Mouse (Mus musculus) CH12.LX (cell line): Measurements from ENCODE around the gene Tmem234. TPM values are rescaled to one million over a fixed set of nuclear protein-coding genes. Genes with fewer than 3 reads are reported as not detected.

Source experiments
- DNase-seq: peaks from one replicate; pipeline ENCODE4 v3.0.0-alpha.2; 2013; ENCODE audit errors: extremely low read depth
- H3K27ac ChIP-seq: 2 replicates; pipeline ENCODE4 v1.5.1; 2012; ENCODE audit warnings: low read depth, mild to moderate bottlenecking, control low read depth, moderate library complexity; ENCODE audit not compliant: insufficient read depth
- H3K27me3 ChIP-seq: replicated peaks from 2 replicates; pipeline ENCODE3; 2012; ENCODE audit warnings: inconsistent platforms
- H3K36me3 ChIP-seq, 2 experiments: replicated peaks in 1 of 2; 2 replicates each; pipeline versions ENCODE3 to v1.6.1; 2012; ENCODE audit warnings: inconsistent platforms in 1 of 2, low read length in 1 of 2, mild to moderate bottlenecking in 1 of 2, mixed read lengths in 1 of 2, moderate library complexity in 1 of 2; ENCODE audit not compliant: control insufficient read depth in 1 of 2, insufficient read depth in 1 of 2
- H3K4me1 ChIP-seq, 2 experiments: 2 replicates each; pipeline ENCODE4 v1.6.1; 2012; ENCODE audit warnings: inconsistent platforms in 1 of 2, moderate library complexity in 1 of 2; ENCODE audit not compliant: insufficient read depth in 2 of 2, control insufficient read depth in 1 of 2
- H3K4me2 ChIP-seq: 2 replicates; pipeline ENCODE4 v1.6.1; 2012; ENCODE audit warnings: low read depth, mild to moderate bottlenecking, control low read depth; ENCODE audit not compliant: poor library complexity, insufficient read depth, severe bottlenecking
- H3K4me3 ChIP-seq, 3 experiments: fragments of 150-350 bp in 1 of 3; sonication (generic) in 1 of 3; replicated peaks in 1 of 3; 2 replicates each; pipeline versions ENCODE3 to v1.5.1; 2011 to 2012; ENCODE audit warnings: low read depth in 2 of 3, low read length in 2 of 3, mild to moderate bottlenecking in 2 of 3, moderate library complexity in 2 of 3, control low read depth in 1 of 3, improper control_type of control experiment in 1 of 3, inconsistent platforms in 1 of 3, mixed read lengths in 1 of 3; ENCODE audit not compliant: poor library complexity in 1 of 3
- H3K79me2 ChIP-seq: replicated peaks from 2 replicates; pipeline ENCODE4 v1.6.1; 2012; ENCODE audit warnings: mild to moderate bottlenecking, moderate library complexity; ENCODE audit not compliant: control insufficient read depth, poor library complexity, insufficient read depth, severe bottlenecking; ENCODE audit errors: extremely low read depth
- H3K9ac ChIP-seq: 2 replicates; pipeline ENCODE4 v1.6.1; 2012; ENCODE audit warnings: low read depth, mild to moderate bottlenecking, control low read depth, moderate library complexity; ENCODE audit not compliant: insufficient read depth
- H3K9me3 ChIP-seq: replicated peaks from 2 replicates; pipeline ENCODE3; 2012; ENCODE audit warnings: low read length, inconsistent platforms, mixed read lengths
- CHD2 ChIP-seq: IDR thresholded peaks from 2 replicates; pipeline ENCODE4 v1.6.1; 2011; ENCODE audit warnings: low read length, improper control_type of control experiment
- CTCF ChIP-seq, 2 experiments: IDR thresholded peaks in 1 of 2; conservative IDR thresholded peaks in 1 of 2; 2 replicates each; pipeline ENCODE4 v1.5.1; 2011 to 2012; ENCODE audit warnings: low read depth in 2 of 2, low read length in 2 of 2, improper control_type of control experiment in 1 of 2, inconsistent platforms in 1 of 2, mild to moderate bottlenecking in 1 of 2, moderate library complexity in 1 of 2
- EP300 ChIP-seq: IDR thresholded peaks from 2 replicates; pipeline ENCODE4 v1.6.1; 2011; ENCODE audit warnings: low read length, improper control_type of control experiment
- ETS1 ChIP-seq: conservative IDR thresholded peaks from 2 replicates; pipeline ENCODE4 v1.6.1; 2012; ENCODE audit warnings: low read depth, mild to moderate bottlenecking, inconsistent platforms, low read length, improper control_type of control experiment, moderate library complexity
- HCFC1 ChIP-seq: IDR thresholded peaks from 2 replicates; pipeline ENCODE4 v1.6.1; 2012; ENCODE audit warnings: low read depth, mild to moderate bottlenecking, inconsistent platforms, low read length, improper control_type of control experiment
- IRF4 ChIP-seq: IDR thresholded peaks from 2 replicates; pipeline ENCODE4 v1.6.1; 2014; ENCODE audit warnings: low read depth, mild to moderate bottlenecking, inconsistent platforms, low read length, improper control_type of control experiment
- JUN ChIP-seq: IDR thresholded peaks from 2 replicates; pipeline ENCODE4 v1.6.1; 2011; ENCODE audit warnings: low read depth, mild to moderate bottlenecking, low read length, improper control_type of control experiment, moderate library complexity; ENCODE audit not compliant: insufficient read depth
- JUND ChIP-seq: conservative IDR thresholded peaks from 2 replicates; pipeline ENCODE4 v1.6.1; 2011; ENCODE audit warnings: low read depth, low read length, improper control_type of control experiment
- MAX ChIP-seq: IDR thresholded peaks from 2 replicates; pipeline ENCODE4 v1.6.1; 2011; ENCODE audit warnings: low read length, improper control_type of control experiment
- MEF2A ChIP-seq: IDR thresholded peaks from 2 replicates; pipeline ENCODE4 v1.6.1; 2014; ENCODE audit warnings: low read depth, mild to moderate bottlenecking, inconsistent platforms, low read length, improper control_type of control experiment, borderline replicate concordance
- MXI1 ChIP-seq: IDR thresholded peaks from 2 replicates; pipeline ENCODE4 v1.6.1; 2011; ENCODE audit warnings: mild to moderate bottlenecking, low read depth, low read length, improper control_type of control experiment
- MYC ChIP-seq: IDR thresholded peaks from 2 replicates; pipeline ENCODE4 v1.6.1; 2011; ENCODE audit warnings: low read depth, mild to moderate bottlenecking, improper control_type of control experiment, low read length
- NELFE ChIP-seq: IDR thresholded peaks from 2 replicates; pipeline ENCODE4 v1.6.1; 2011; ENCODE audit warnings: low read depth, low read length, improper control_type of control experiment
- POLR2A ChIP-seq: IDR thresholded peaks from 2 replicates; pipeline ENCODE4 v1.6.1; 2011; ENCODE audit warnings: low read depth, mild to moderate bottlenecking, improper control_type of control experiment, low read length
- POLR2AphosphoS2 ChIP-seq: IDR thresholded peaks from 2 replicates; pipeline ENCODE4 v1.6.1; 2011; ENCODE audit warnings: low read depth, low read length, improper control_type of control experiment
- RCOR1 ChIP-seq: conservative IDR thresholded peaks from 2 replicates; pipeline ENCODE4 v1.6.1; 2012; ENCODE audit warnings: low read depth, mild to moderate bottlenecking, inconsistent platforms, low read length, improper control_type of control experiment
- SIN3A ChIP-seq: IDR thresholded peaks from 2 replicates; pipeline ENCODE4 v1.6.1; 2012; ENCODE audit warnings: low read length, improper control_type of control experiment, inconsistent platforms
- TBP ChIP-seq: conservative IDR thresholded peaks from 2 replicates; pipeline ENCODE4 v1.6.1; 2011; ENCODE audit warnings: low read depth, low read length, improper control_type of control experiment
- USF1 ChIP-seq: IDR thresholded peaks from 2 replicates; pipeline ENCODE4 v1.6.1; 2014; ENCODE audit warnings: low read depth, mild to moderate bottlenecking, inconsistent platforms, low read length, improper control_type of control experiment
- ZKSCAN1 ChIP-seq: IDR thresholded peaks from 2 replicates; pipeline ENCODE4 v1.6.1; 2012; ENCODE audit warnings: low read depth, inconsistent platforms, low read length, improper control_type of control experiment, borderline replicate concordance
- dilution Hi-C: fragments of 300-500 bp; cut with MboI; formaldehyde crosslinking; loops from 2 replicates; pipeline ENCODE4 v1.14.3; 2020; ENCODE audit warnings: low sequenced_read_pairs; ENCODE audit not compliant: extremely low pct_unique_long_range_greater_than_20kb, extremely low pct_ligation_motif_present
- in situ Hi-C: fragments of 300-500 bp; cut with MboI; formaldehyde crosslinking; loops from 3 replicates; pipeline ENCODE4 v1.14.3; 2019; ENCODE audit warnings: low sequenced_read_pairs, low pct_ligation_motif_present, low pct_unique_long_range_greater_than_20kb, mixed read lengths
- polyA plus RNA-seq: library from polyadenylated mRNA; unstranded; fragments of >175 nt; gene quantifications from 2 replicates; pipeline ENCODE4 v1.2.1, GENCODE M21; 2012; ENCODE audit warnings: low read depth; ENCODE audit not compliant: insufficient read length
- total RNA-seq, 2 experiments: library from RNA; depleted of rRNA; stranded (reverse); fragments of 300-350 nt in 1 of 2; fragments of >200 nt in 1 of 2; gene quantifications; 2 replicates each; pipeline ENCODE4 v1.2.3; 2012 to 2014

Gene Tmem234
- total and polyA plus RNA-seq, 3 experiments: 97.6 to 113 (median 111) TPM

DNA sequence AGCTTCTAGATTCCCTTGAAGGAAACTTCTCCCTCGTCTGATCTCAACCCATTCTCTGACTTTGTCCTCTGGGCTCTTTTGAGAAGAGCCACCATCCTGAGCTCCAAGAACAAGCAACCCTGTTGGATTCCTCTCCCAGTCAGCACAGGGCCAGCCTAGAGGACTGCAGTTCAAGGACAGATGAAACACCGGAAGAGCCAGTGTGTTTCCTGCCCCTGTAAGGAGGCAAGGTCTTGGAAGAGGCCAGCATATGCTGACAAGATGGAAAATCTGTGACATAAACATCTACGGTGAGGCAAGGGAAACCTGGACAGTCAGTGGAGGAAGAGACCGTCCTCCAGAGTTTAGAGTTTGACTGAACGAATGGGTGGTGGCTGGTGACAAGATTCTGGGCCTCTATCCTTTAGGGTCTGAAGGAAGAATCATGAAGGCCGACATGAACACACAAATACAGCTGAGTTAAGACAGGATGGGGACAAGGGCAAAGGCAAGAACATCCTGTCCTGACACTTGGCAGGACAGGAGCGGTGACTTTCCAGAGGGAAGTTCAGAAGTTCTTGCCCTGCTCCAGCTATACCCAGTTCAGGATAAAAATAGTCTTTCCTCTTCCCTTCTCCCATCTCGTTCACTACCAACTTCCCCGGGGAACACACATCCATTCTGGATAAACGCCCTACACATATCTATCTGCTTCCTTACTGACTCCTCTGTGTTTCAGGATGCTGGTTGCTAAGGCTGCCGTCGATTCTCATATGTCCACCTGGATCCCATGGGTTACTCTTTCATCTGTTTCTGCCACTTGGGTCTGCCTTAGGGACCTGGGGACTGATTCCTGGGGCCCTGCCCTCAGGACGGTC, 28.0 kb upstream of the Tmem234 start:
- in situ Hi-C loops: no loop called here
- dilution Hi-C loops: no loop called here
- H3K27ac ChIP-seq: no peak overlapping the region
- no peaks in the 10 kb centered on the region for H3K9me3 ChIP-seq
- H3K9ac ChIP-seq: no peak overlapping the region
- H3K4me2 ChIP-seq: no peak overlapping the region
- no peaks in the 10 kb centered on the region for H3K79me2 ChIP-seq
- no peaks in the 10 kb centered on the region for H3K36me3 ChIP-seq
- H3K27me3 ChIP-seq: no peaks in the 10 kb centered on the region
- peaks cover 21 to 85% of the 10 kb centered on the region in 2 experiments for H3K4me1 ChIP-seq
- TF ChIP-seq TBP: no peak
- TF ChIP-seq SIN3A: no peak
- TF ChIP-seq POLR2A: no peak
- TF ChIP-seq HCFC1: no peak
- no peak for TF ChIP-seq IRF4
- TF ChIP-seq JUN: no peak
- no peak for TF ChIP-seq MYC
- TF ChIP-seq MEF2A: no peak
- peak overlapping the region in 1 of 3 experiments; percentile 17 for H3K4me3 ChIP-seq
- no peak for DNase-seq

DNA sequence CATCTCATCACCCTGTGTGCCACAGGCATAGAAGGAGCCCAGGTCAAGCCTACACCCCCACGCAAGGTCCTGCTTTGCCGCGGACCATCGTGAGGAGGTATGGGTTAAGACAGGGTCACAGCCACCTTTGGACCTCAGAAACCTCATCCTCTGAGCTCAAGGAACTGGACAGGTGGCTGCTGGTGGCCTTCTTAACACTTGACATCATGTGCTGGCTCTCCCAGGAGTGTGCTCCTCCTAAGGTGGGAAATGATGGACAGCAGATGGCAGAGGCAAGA, 27.4 kb upstream of the Tmem234 start:
- Histone ChIP-seq H3K27ac (no peak overlapping the region), H3K79me2 (no peaks in the 10 kb centered on the region), H3K4me2 (no peak overlapping the region), H3K9me3 (no peaks in the 10 kb centered on the region), H3K4me3 (peak overlapping the region in 1 of 3 experiments; percentile 13), H3K4me1 (peaks cover 24 to 90% of the 10 kb centered on the region in 2 experiments), H3K9ac (no peak overlapping the region), H3K27me3 (no peaks in the 10 kb centered on the region), H3K36me3 (no peaks in the 10 kb centered on the region)
- no peak for DNase-seq
- dilution Hi-C loops (no loop called here), in situ Hi-C loops (no loop called here)
- TF ChIP-seq CTCF (conservative IDR thresholded peaks at IDR 0.05 in 1 of 2, IDR thresholded peaks at IDR 0.05 in 1 of 2; ENCODE audit: low read depth in 2 of 2, low read length in 2 of 2): no peak
- TF ChIP-seq USF1: no peak
- no peak for TF ChIP-seq MXI1
- TF ChIP-seq CHD2: no peak
- TF ChIP-seq RCOR1: no peak
- TF ChIP-seq ZKSCAN1: no peak
- TF ChIP-seq POLR2AphosphoS2: no peak
- TF ChIP-seq ETS1: no peak
- no peak for TF ChIP-seq MYC
- no peak for TF ChIP-seq JUND
- TF ChIP-seq HCFC1: no peak
- no peak for TF ChIP-seq SIN3A
- no peak for TF ChIP-seq IRF4
- no peak for TF ChIP-seq MAX
- no peak for TF ChIP-seq NELFE
- no peak for TF ChIP-seq EP300
